Mouse (Mus musculus): ENCODE results near the gene Fgfr2. TPM values are rescaled to one million over a fixed set of nuclear protein-coding genes. Genes with fewer than 3 reads are reported as not detected.

Gene Fgfr2
- polyA plus RNA-seq, 1 experiment from 2014 or later = 7.7 TPM

Other genes starting within 250 kb of the Fgfr2 start
- gene Zranb1, start 192.2 kb downstream of the Fgfr2 start, polyA plus RNA-seq (2015; fragmentation: Illumina TruSeq; extraction: RNeasy Lipid Tissue Mini Kit (QIAGEN cat#74804); ENCODE audit: insufficient read depth, low read depth, low replicate concordance) = 6.7 TPM
- gene Ctbp2, start 1.0 kb upstream of the Fgfr2 start, polyA plus RNA-seq (2015; fragmentation: Illumina TruSeq; extraction: RNeasy Lipid Tissue Mini Kit (QIAGEN cat#74804); ENCODE audit: insufficient read depth, low read depth, low replicate concordance) = 11.3 TPM